Mouse (Mus musculus) midbrain, embryonic 16.5 days (tissue): ENCODE measurements around the gene Hspa4. TPM values are rescaled to one million over a fixed set of nuclear protein-coding genes. Genes with fewer than 3 reads are reported as not detected.

Experiments
- ATAC-seq: fragments of 200-750 bp; cut with Nextera tagmentation; 2 replicates; pipeline ENCODE4 v1.8.0; 2017; ENCODE audit warnings: moderate TSS enrichment
- H3K27ac ChIP-seq: fragments of 300-500 bp; sonication (generic); 2 replicates; pipeline ENCODE4 v1.5.1; 2014; ENCODE audit warnings: mild to moderate bottlenecking, low read length, mixed read lengths
- H3K27me3 ChIP-seq: fragments of 300-500 bp; sonication (generic); 2 replicates; pipeline ENCODE4 v1.6.1; 2014; ENCODE audit warnings: low read depth, low read length, mixed read lengths; ENCODE audit not compliant: control insufficient read depth, insufficient read depth
- H3K36me3 ChIP-seq: fragments of 300-500 bp; sonication (generic); 2 replicates; pipeline ENCODE4 v1.6.1; 2014; ENCODE audit warnings: mild to moderate bottlenecking, low read length, moderate library complexity, mixed read lengths; ENCODE audit not compliant: control insufficient read depth, insufficient read depth
- H3K4me1 ChIP-seq: fragments of 300-500 bp; sonication (generic); 2 replicates; pipeline ENCODE4 v1.6.1; 2014; ENCODE audit warnings: mild to moderate bottlenecking, low read length, mixed read lengths; ENCODE audit not compliant: control insufficient read depth, insufficient read depth
- H3K4me2 ChIP-seq: fragments of 300-500 bp; sonication (generic); 2 replicates; pipeline ENCODE4 v1.6.1; 2014; ENCODE audit warnings: mild to moderate bottlenecking, low read length, mixed read lengths
- H3K4me3 ChIP-seq: fragments of 300-500 bp; sonication (generic); 2 replicates; pipeline ENCODE4 v1.5.1; 2014; ENCODE audit warnings: low read depth, mild to moderate bottlenecking, low read length, moderate library complexity, mixed read lengths
- H3K9ac ChIP-seq: fragments of 300-500 bp; sonication (generic); 2 replicates; pipeline ENCODE4 v1.6.1; 2014; ENCODE audit warnings: low read depth, low read length, mixed read lengths
- H3K9me3 ChIP-seq: fragments of 300-500 bp; sonication (generic); replicated peaks from 2 replicates; pipeline ENCODE4 v1.6.1; 2014; ENCODE audit warnings: mild to moderate bottlenecking, low read length, mixed read lengths; ENCODE audit not compliant: control insufficient read depth, poor library complexity, severe bottlenecking
- WGBS: fragments of 180-500 bp; shearing (Covaris S2); extraction: QIAGEN DNeasy Blood & Tissue Kit; methylation state at CpG from one replicate; pipeline ENCODE4 v1.1.7; 2014; 5-methylcytosine and 5-hydroxymethylcytosine counted together
- polyA plus RNA-seq: library from polyadenylated mRNA; unstranded; fragments of >200 nt; fragmentation: Nextera tagmentation; extraction: Ambion mirVana; gene quantifications from 2 replicates; pipeline ENCODE4 v1.2.1, GENCODE M21; 2015

The Hspa4 gene
- polyA plus RNA-seq, 1 experiment from 2014 or later, result 37.9 TPM

DNA sequence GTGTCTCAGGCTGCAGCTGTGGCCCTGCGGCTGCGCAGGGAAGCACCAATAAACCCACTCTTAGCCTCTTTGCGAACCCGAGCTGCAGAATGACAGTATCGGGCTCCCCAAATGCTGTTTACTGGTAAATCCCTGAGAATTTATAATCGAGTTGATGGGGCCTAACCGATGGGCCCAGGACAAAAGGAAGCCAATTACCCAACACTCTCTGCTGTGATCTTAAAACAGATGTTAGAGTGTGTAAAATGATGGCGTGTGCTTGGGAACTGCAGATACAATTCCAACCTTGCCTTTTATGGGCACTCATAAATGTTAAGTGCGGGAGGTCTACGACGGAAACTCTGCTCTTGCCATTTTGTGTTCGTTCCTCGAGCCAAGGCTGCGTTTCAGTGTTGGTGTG lies 49.5 kb downstream of the Hspa4 start:
- no peak overlapping the region for H3K9ac ChIP-seq
- no peaks in the 10 kb centered on the region for H3K36me3 ChIP-seq
- no peak overlapping the region for H3K4me2 ChIP-seq
- H3K9me3 ChIP-seq, result no peaks in the 10 kb centered on the region
- H3K4me3 ChIP-seq, result no peak overlapping the region
- 88% methylated on average over 14 of the region's 14 CpGs for WGBS
- H3K27ac ChIP-seq, result no peak overlapping the region
- peaks cover 3% of the 10 kb centered on the region; the same call in 1 of the 2 replicates for H3K4me1 ChIP-seq
- ATAC-seq, result no peak
- H3K27me3 ChIP-seq, result no peaks in the 10 kb centered on the region

DNA sequence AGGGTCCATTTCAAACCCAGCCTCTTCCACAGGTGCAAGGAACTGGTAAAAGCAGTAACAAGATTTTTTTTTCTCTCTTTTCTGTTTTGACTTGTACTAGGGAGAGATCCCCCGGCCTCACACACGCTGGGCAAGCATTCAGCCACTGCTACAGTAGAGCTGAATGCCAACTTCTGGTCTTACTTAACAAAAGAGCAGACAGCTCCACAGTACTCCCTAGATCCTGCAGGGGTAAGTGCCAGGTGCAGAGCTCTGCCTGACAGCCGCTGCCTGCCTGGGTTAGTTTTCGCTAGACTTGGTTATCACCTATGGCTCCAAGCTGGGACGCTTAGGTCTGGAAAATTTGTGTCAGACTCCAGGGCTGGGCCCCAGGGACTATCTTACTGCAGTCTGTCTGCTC lies 50.6 kb downstream of the Hspa4 start:
- no peak overlapping the region for H3K4me2 ChIP-seq
- H3K9me3 ChIP-seq, result no peaks in the 10 kb centered on the region
- H3K4me1 ChIP-seq, result peaks cover 3% of the 10 kb centered on the region; the same call in 1 of the 2 replicates
- H3K4me3 ChIP-seq, result no peak overlapping the region
- H3K27me3 ChIP-seq, result no peaks in the 10 kb centered on the region
- H3K36me3 ChIP-seq, result no peaks in the 10 kb centered on the region
- 76% methylated on average over 5 of the region's 5 CpGs for WGBS
- H3K9ac ChIP-seq, result no peak overlapping the region
- no peak overlapping the region for H3K27ac ChIP-seq
- ATAC-seq, result no peak

DNA sequence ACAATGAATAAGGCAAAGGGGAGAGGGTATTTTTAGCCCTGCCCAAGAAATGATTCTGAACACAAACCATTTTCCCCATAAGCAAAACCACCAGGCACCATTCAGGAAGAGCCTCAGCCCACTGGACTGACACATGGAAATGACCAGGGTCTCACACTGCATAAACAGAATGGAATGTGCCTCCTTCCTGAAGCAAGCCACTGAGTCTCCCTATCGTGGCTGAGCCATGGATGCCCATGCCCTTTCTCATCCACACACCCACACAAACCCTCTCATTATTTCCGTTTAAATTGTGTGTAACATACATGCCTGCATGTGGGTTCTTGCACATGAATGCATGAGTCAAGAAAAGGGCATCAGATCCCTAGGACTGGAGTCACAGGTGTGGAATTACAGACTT lies 54.7 kb downstream of the Hspa4 start:
- ATAC-seq, result no peak
- Histone ChIP-seq H3K4me2 (no peak overlapping the region), H3K4me1 (no peaks in the 10 kb centered on the region), H3K27ac (no peak overlapping the region), H3K27me3 (no peaks in the 10 kb centered on the region), H3K9ac (no peak overlapping the region), H3K4me3 (no peak overlapping the region), H3K36me3 (no peaks in the 10 kb centered on the region), H3K9me3 (no peaks in the 10 kb centered on the region)
- 79% methylated on average over 2 of the region's 2 CpGs for WGBS

DNA sequence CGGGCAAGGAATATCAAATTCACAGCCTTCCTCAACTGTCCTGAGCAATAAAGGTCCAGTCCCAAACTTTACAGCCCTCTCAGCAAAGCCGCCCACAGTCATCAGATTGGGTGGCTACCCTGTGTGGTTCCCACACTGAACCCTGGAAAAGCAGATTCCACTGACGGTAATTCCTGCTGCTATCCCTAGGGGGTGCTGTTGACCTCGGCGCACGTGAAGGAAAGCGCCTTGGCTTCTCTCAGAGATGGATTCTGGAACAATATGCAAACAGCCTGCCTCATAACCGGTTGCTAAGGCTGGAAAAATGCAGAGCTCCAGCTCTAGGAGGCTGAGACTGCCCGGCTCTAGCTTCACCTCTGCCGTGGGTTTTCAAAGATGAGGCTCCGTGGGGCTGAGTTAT lies 57.1 kb downstream of the Hspa4 start:
- no peaks in the 10 kb centered on the region for H3K9me3 ChIP-seq
- no peaks in the 10 kb centered on the region for H3K36me3 ChIP-seq
- no peaks in the 10 kb centered on the region for H3K4me1 ChIP-seq
- H3K9ac ChIP-seq, result no peak overlapping the region
- ATAC-seq, result no peak
- H3K27me3 ChIP-seq, result no peaks in the 10 kb centered on the region
- H3K4me3 ChIP-seq, result no peak overlapping the region
- H3K4me2 ChIP-seq, result no peak overlapping the region
- 48% methylated on average over 11 of the region's 11 CpGs for whole genome bisulfite sequencing
- no peak overlapping the region for H3K27ac ChIP-seq

DNA sequence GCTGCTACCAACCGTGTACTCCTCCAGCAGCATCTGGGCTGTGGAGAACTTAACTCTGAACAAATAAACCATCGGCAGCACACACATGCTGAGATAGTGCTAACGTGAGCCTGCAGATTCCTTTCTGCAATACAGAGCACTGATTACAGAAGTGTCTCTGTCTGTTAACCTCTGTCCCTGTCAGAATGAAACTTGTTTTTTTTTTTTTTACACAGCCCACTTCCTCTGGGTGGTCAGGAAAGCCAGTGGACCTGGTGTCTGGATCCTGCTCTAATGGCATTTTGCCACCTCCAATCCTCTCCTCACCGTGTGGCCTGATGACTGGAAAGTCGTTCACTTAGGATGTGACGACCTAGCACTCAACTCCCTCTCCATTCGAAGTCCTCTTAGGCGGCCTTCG lies 66.7 kb downstream of the Hspa4 start:
- 84% methylated on average over 9 of the region's 9 CpGs for WGBS
- H3K4me2 ChIP-seq, result no peak overlapping the region
- H3K9me3 ChIP-seq, result no peaks in the 10 kb centered on the region
- no peaks in the 10 kb centered on the region for H3K4me1 ChIP-seq
- H3K4me3 ChIP-seq, result no peak overlapping the region
- H3K27ac ChIP-seq, result no peak overlapping the region
- H3K27me3 ChIP-seq, result no peaks in the 10 kb centered on the region
- ATAC-seq, result no peak
- H3K9ac ChIP-seq, result no peak overlapping the region
- H3K36me3 ChIP-seq, result no peaks in the 10 kb centered on the region

DNA sequence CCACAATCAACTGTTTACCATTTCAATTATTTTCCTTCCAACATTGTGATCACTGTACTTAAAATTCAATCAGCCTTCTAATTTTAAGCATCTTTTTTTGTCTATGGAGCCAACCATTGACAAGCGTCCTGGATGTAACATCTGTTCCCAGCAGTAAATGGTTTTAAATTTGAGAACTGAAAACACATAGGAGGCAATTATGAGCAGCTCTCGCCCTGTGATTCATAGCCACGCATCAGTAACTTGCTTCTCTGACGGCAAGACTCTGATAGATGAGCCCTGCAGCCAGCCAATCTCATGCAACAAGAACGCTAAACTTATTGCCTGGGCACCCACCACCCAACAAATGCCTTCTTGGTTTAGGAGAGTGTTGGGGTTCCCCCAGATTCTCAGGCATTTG lies 68.4 kb downstream of the Hspa4 start:
- WGBS, result 76% methylated on average over 5 of the region's 5 CpGs
- ATAC-seq, result no peak
- Histone ChIP-seq H3K36me3 (no peaks in the 10 kb centered on the region), H3K9ac (no peak overlapping the region), H3K9me3 (no peaks in the 10 kb centered on the region), H3K4me2 (no peak overlapping the region), H3K27ac (no peak overlapping the region), H3K4me1 (no peaks in the 10 kb centered on the region), H3K4me3 (no peak overlapping the region), H3K27me3 (no peaks in the 10 kb centered on the region)

DNA sequence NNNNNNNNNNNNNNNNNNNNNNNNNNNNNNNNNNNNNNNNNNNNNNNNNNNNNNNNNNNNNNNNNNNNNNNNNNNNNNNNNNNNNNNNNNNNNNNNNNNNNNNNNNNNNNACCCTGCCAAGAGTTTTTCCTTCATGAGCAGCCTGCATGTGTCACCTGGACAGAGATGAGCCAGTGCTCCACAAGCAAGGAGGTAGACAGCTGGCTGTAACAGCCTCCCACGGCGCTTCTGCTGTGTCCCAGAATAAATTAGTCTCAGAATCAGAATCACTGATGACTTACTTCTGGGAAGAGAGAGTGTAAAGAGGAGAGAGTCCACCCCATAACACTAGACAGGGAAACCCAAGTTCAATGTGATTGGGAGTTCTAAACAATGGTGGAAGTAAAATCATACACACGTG lies 71.2 kb downstream of the Hspa4 start:
- H3K27me3 ChIP-seq, result no peaks in the 10 kb centered on the region
- no peak for ATAC-seq
- H3K9me3 ChIP-seq, result no peaks in the 10 kb centered on the region
- no peak overlapping the region for H3K9ac ChIP-seq
- no peak overlapping the region for H3K27ac ChIP-seq
- no peaks in the 10 kb centered on the region for H3K4me1 ChIP-seq
- H3K4me2 ChIP-seq, result no peak overlapping the region
- 86% methylated on average over 3 of the region's 3 CpGs for WGBS
- H3K4me3 ChIP-seq, result no peak overlapping the region
- H3K36me3 ChIP-seq, result no peaks in the 10 kb centered on the region

DNA sequence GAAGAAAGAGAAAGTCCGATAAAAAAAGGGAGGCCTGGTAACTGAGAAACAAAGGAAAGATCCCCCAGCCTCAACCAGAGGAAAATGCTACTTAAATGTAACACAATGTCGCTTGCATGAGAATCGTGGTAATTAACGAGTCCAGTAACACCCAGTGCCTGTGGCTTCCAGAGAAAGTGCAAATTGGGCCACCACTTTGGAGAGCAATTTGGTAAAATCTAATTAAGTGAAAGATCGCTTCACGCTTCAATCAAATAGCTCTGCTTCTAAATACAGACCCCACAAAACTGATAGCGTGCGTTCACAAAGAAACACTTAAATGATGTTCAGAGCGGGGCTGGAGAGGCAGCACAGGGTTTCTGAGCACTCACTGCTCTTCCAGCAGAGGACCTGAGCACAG lies 89.4 kb downstream of the Hspa4 start:
- ATAC-seq, result no peak
- 77% methylated on average over 9 of the region's 9 CpGs for WGBS

More for the DNA sequence above, 89.4 kb downstream of the Hspa4 start:
- Histone ChIP-seq H3K27ac (no peak overlapping the region), H3K4me2 (no peak overlapping the region), H3K27me3 (no peaks in the 10 kb centered on the region), H3K36me3 (no peaks in the 10 kb centered on the region), H3K9ac (no peak overlapping the region), H3K4me1 (no peaks in the 10 kb centered on the region), H3K4me3 (no peak overlapping the region), H3K9me3 (no peaks in the 10 kb centered on the region)
